Mouse (Mus musculus): ENCODE measurements around the gene Npepl1.

- TF ChIP-seq CTCF (IDR thresholded peaks at IDR 0.05): no peak
- TF ChIP-seq EP300 (IDR thresholded peaks at IDR 0.05): no peak
These were observed 27.7 kb upstream of the Npepl1 start for GRCm38 (mm10) chr2:174082380-174082918.
